Mouse (Mus musculus): ENCODE measurements around the gene Mipep. TPM values are rescaled to one million over a fixed set of nuclear protein-coding genes. Genes with fewer than 3 reads are reported as not detected.

Mipep gene
- total RNA-seq, 2 experiments from 2014 or later: 30.2 to 31.3 TPM

Other genes starting within 250 kb of the Mipep start
- gene Spata13, start 150.6 kb upstream of the Mipep start, total RNA-seq (2021): 10 to 100 TPM; 23.6 to 28.3 TPM
- gene C1qtnf9, start 16.4 kb upstream of the Mipep start, total RNA-seq (2021): under 1 TPM; 0.28 to 0.37 TPM